Mouse (Mus musculus): ENCODE results near the gene Hecw2.
A peak's percentile ranks its signal among the peaks of the same experiment; 100 is the strongest.

Gene Hecw2

GRCm38 (mm10) chr1:53978514-53978831 lies 216.5 kb downstream of the Hecw2 start:
- peak; percentile 44 for DNase-seq (ENCODE audit: low spot score)

GRCm38 (mm10) chr1:53977806-53978513 lies 217.0 kb downstream of the Hecw2 start:
- DNase-seq (ENCODE audit: low spot score), result peak; percentile 49

- DNase-seq (ENCODE audit: low spot score), result no peak
Measured at GRCm38 (mm10) chr1:53976721-53977120, 218.2 kb downstream of the Hecw2 start.

GRCm38 (mm10) chr1:53976100-53976499 lies 218.9 kb downstream of the Hecw2 start:
- DNase-seq (ENCODE audit: low spot score), result no peak

GRCm38 (mm10) chr1:53974941-53975340 lies 220.0 kb downstream of the Hecw2 start:
- DNase-seq (ENCODE audit: low spot score), result no peak

DNA sequence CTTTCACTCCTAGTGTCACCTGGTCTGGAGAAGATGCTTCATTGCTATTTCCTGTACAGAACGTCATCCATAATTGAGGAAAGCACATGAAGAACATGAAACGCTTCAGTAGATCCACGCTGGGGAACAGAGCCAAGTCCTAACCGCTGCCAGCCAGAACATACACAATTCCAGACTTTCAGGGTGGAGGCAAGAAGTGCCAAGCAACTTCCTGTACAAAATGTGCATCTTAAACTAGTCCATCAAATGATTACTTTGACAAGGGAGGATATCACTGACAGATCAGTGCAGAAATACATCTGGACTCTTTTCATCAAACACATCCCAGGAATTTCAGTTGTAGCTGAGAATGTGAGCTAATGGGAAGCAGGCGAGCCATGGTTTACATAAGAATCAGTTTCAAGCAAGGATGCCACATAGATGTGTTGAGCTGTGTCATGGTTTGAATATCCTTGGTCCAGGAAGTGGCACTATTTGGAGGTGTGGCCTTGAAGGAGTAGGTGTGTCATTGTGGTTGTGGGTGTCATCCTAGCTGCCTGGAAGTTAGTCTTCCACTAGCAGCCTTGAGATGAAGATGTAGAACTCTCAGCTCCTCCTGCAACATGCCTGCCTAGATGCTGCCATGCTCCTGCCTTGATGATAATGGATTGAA lies 224.5 kb downstream of the Hecw2 start:
- DNase-seq (ENCODE audit: low spot score), result no peak

GRCm38 (mm10) chr1:53952395-53952794 lies 242.6 kb downstream of the Hecw2 start:
- DNase-seq (ENCODE audit: low spot score), result no peak

DNA sequence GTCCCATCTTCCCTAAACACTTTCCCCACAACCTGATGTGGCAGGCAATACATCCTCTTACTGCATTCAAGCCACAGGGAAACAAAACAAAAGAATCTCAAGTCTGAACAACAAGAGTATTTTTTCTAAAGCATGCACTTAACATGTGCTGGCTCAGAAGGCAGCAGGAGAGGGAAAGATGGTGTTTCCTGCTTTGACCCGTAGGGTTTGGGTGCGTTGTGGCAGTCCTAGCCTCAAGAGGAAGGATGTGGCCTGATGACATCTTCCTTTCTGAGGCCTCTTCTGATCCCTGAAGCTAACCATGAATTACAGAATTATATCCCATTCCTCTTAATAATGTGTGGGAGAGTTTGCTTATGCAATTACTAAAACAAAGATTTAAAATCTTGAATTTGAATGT lies 249.2 kb downstream of the Hecw2 start:
- DNase-seq (ENCODE audit: low spot score), result no peak

DNA sequence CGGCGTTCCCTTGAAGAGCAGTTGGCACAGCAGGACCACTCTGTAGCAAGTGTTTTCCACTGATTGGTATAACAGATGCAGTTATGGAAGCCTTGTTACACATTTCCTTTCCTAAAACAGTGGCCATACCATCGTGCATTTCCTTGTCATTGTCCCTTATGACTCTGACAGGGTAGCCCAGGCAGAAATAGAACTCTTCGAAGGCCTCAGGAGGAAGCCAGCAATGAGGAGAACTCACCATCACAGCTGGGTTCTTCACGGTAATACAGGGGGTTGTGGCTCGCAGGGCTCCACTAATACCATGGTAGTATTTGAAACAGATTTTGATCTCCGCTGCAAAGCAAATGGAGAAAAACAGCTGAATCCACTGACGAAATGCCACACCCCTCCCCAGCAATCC lies 252.5 kb downstream of the Hecw2 start:
- no peak for DNase-seq (ENCODE audit: low spot score)

DNA sequence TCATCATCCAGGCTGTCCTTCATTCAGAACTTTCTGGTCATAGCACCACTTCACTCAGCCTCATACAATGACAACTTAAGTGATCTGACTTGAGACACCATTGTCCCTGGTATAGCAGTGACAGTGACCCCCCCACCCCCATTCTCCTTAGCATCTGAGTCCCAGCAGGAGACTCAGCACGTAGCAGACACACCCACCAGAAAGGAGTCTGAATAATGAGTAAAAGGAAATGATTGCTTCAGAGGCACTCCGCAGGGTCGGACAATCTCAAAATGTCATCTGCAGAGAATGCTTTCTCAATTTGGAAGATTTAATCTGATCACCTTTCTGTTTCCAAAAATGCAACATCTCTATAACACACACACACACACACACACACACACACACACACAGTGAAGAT lies 253.4 kb downstream of the Hecw2 start:
- no peak for DNase-seq (ENCODE audit: low spot score)

GRCm38 (mm10) chr1:53940268-53941017 lies 254.5 kb downstream of the Hecw2 start:
- DNase-seq (ENCODE audit: low spot score), result no peak

DNA sequence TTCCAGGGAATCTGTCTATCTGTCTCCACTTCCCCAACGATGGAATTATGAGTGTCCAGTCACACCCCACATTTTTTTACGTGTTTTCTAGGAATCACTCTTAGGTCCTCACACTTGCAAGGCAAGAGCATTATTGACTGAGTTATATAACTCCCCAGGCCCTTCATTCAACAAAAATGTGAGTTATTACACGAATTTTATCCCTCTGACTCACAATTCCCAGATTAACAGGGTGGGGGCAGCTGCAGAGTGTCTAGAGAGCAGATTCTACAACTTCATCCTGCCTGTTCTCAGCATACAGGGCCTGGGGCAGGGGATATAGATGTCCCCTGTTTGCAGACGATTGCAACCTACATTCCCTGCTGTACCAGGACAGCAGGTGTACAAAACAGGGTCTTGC lies 255.7 kb downstream of the Hecw2 start:
- DNase-seq (ENCODE audit: low spot score), result no peak

- DNase-seq (ENCODE audit: low spot score), result no peak
Measured at GRCm38 (mm10) chr1:53933308-53933707, 261.7 kb downstream of the Hecw2 start.

DNA sequence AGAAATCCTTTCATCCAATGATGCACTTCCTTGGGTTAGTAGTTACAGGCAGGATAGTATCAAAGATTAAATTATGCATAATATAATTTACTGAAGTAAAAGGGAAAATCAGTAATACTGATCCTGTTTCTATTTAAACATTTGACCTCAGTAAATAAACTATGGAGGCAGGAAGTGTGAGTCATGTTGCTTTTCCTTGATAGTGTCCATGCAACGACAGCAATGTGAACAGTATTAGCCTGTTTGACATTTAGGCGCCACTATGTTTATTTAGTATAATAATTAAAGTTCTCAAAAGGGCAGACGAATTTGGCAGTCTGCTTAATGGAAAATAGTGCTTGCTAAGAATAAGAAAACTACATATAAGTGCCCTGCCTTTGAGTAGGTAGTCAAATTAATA lies 263.7 kb downstream of the Hecw2 start:
- DNase-seq (ENCODE audit: low spot score), result no peak

GRCm38 (mm10) chr1:53927605-53928004 lies 267.4 kb downstream of the Hecw2 start:
- DNase-seq (ENCODE audit: low spot score), result no peak

- DNase-seq (ENCODE audit: low spot score), result no peak
Measured at GRCm38 (mm10) chr1:53925149-53925901, 269.6 kb downstream of the Hecw2 start.

- DNase-seq (ENCODE audit: low spot score), result no peak
Measured at GRCm38 (mm10) chr1:53911848-53912247, 283.1 kb downstream of the Hecw2 start.

- DNase-seq (ENCODE audit: low spot score), result no peak
Measured at GRCm38 (mm10) chr1:53910251-53910650, 284.7 kb downstream of the Hecw2 start.

- DNase-seq (ENCODE audit: low spot score), result no peak
Measured at GRCm38 (mm10) chr1:53909118-53909517, 285.9 kb downstream of the Hecw2 start.

DNA sequence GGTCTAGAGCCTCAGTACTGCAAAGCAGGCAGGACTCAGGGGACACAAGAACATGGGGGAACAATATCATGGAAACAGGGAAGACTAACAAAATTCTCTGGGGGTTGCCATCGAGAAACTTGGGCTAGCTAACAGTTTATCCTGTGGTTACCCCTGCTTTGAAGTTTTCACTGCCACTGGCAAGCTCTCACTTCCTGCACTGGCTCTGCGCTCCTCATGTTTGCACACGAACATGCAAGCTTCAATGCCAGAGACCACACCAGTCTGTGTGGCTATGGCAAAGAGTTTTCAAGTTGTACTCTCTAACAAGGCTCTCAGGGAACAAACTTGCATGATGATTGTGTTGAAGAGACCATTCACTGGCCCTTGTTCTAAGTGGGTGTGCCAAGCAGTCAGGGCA lies 288.8 kb downstream of the Hecw2 start:
- DNase-seq (ENCODE audit: low spot score), result no peak

DNA sequence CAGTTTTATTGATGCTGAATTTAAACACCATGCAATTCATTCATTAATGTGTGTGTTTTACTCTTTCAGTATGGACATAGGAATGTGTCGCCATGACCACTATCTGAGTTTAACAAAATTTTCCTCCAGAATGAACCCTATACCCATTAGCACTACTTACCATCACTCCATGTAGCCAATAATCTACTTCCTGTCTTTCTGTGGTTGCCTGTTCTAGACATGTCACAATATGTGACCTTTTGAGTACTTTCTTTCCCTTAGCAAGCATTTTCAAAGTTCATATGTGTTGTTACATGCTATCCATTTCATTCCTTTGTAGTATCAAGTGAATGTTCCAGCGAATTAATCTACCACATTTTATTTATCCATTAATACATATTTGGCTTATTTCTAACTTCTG lies 294.6 kb downstream of the Hecw2 start:
- no peak for DNase-seq (ENCODE audit: low spot score)

- DNase-seq (ENCODE audit: low spot score), result no peak
Measured at GRCm38 (mm10) chr1:53894299-53894698, 300.7 kb downstream of the Hecw2 start.

DNA sequence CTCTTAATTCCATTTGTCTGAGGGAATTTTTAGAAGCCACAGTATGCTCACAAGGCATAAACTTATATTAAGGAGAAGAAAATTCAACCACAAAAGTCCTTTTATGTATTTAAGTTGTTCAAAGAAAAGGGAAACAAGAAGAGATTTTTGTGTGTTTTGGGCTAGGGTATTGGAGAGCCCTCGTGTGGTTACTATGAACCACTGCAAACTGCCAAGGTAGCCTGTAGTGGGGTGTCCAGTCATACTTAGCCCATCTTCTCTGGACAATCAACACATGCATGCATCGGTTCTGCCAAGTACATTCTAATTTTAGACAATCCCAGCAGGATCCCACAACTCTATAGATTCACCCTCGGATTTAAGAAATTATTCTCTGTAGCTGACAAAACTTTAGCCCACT lies 304.6 kb downstream of the Hecw2 start:
- no peak for DNase-seq (ENCODE audit: low spot score)
